Mouse (Mus musculus): Measurements from ENCODE around the gene Nbdy. TPM values are rescaled to one million over a fixed set of nuclear protein-coding genes. Genes with fewer than 3 reads are reported as not detected.

Gene Nbdy
- polyA plus RNA-seq (2016; fragmentation: Nextera tagmentation; extraction: Ambion mirVana), result 68.7 and 73.6 TPM in 2 replicates

DNA sequence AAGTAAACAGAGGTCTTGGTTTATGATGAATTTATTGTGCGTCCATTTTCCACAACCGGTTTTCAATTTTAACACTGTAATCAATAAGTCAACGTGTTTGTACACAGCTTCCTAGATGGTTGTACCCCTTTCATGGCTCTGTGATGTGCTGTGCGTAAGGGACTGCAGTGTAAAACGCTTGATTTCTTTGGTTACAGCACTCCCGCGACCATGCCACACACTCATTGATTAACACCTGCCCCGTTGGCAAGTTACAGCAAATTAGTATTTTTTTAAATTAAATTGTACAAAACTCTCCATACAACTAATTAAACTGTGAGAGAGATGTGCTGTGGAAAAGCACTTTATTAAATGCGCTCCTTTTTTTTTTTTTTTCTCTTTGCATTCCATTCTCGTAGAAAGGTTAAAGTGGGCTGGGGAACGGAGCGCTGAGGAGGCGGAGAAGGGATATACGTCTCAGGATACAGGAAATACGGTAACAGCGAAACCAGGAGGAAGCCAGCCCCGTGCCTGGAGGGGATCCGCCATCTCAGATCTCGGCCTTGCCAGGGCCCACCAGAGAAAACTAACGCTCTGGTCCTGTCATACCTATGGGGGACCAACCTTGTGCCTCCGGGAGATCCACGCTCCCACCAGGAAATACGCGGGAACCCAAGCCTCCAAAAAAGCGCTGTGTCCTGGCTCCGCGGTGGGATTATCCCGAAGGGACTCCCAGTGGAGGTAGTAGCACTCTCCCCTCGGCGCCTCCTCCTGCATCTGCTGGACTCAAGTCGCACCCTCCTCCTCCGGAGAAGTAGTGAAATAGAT is at the start of gene Nbdy:
Gene Nbdy, plus strand, starts transcription at position 481 of the 807 bp plus-strand sequence.
- Histone ChIP-seq H3K4me1 (replicated peaks) (no peaks in the 10 kb centered on the region), H3K27me3 (replicated peaks) (no peaks in the 10 kb centered on the region), H3K4me2 (peak within 1 kb of the TSS; percentile 64), H3K9me3 (replicated peaks) (no peaks in the 10 kb centered on the region), H3K9ac (peak within 1 kb of the TSS; percentile 74), H3K4me3 (peak within 1 kb of the TSS; percentile 65), H3K36me3 (no peaks in the 10 kb centered on the region), H3K27ac (ENCODE audit: poor library complexity, severe bottlenecking) (peak within 1 kb of the TSS; percentile 73; the same call in 1 of the 2 replicates)
- peak; percentile 83 for ATAC-seq (ENCODE audit: insufficient number of reproducible peaks, low FRiP score)
- 7% methylated on average over 32 of the region's 32 CpGs for WGBS

GRCm38 (mm10) chrX:153695782-153696395 is 27.5 kb upstream of the Nbdy start, which contains the start of gene Kctd12b:
Gene Kctd12b (minus strand): TSS chrX:153696391.
- H3K9me3 ChIP-seq (replicated peaks), result no peaks in the 10 kb centered on the region
- no peak for ATAC-seq (ENCODE audit: insufficient number of reproducible peaks, low FRiP score)
- peak within 1 kb of the TSS; percentile 46 for H3K4me3 ChIP-seq
- no peaks in the 10 kb centered on the region for H3K4me1 ChIP-seq (replicated peaks)
- no peaks in the 10 kb centered on the region for H3K36me3 ChIP-seq
- 25% methylated on average over 11 of the region's 11 CpGs for WGBS
- no peaks in the 10 kb centered on the region for H3K27me3 ChIP-seq (replicated peaks)
- peak within 1 kb of the TSS; percentile 51 for H3K27ac ChIP-seq (ENCODE audit: poor library complexity, severe bottlenecking)
- H3K4me2 ChIP-seq, result peak within 1 kb of the TSS; percentile 59
- peak within 1 kb of the TSS; percentile 40; the same call in 1 of the 2 replicates for H3K9ac ChIP-seq

DNA sequence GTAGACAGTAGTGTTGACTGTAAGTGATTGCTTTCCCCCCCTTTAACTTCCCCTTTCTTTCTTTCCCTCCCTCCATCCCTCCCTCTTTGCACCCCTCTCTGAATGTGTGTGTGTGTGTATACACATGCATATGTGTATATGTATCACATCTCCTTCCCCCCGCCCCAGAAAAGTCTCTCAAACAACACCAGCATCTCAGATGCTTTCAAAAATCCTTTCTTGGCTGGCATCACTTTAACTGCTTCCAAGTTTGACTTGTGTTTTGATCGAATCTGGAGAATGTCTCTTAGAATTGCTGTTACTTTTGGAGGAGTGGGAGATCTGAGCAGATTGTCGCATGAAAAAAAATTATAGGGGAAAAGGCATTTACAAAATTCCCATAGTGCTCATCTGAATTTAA is 22.9 kb upstream of the Nbdy start:
- no peak overlapping the region for H3K4me2 ChIP-seq
- H3K9me3 ChIP-seq (replicated peaks), result no peaks in the 10 kb centered on the region
- no peak for ATAC-seq (ENCODE audit: insufficient number of reproducible peaks, low FRiP score)
- H3K4me3 ChIP-seq, result no peak overlapping the region
- H3K4me1 ChIP-seq (replicated peaks), result no peaks in the 10 kb centered on the region
- WGBS, result 73% methylated on average over 3 of the region's 3 CpGs
- no peak overlapping the region for H3K27ac ChIP-seq (ENCODE audit: poor library complexity, severe bottlenecking)
- no peaks in the 10 kb centered on the region for H3K36me3 ChIP-seq
- no peaks in the 10 kb centered on the region for H3K27me3 ChIP-seq (replicated peaks)
- no peak overlapping the region for H3K9ac ChIP-seq

GRCm38 (mm10) chrX:153707735-153708134 is 15.7 kb upstream of the Nbdy start:
- no peak overlapping the region for H3K4me2 ChIP-seq

GRCm38 (mm10) chrX:153716716-153717115 is 6.7 kb upstream of the Nbdy start:
- no peak for ATAC-seq (ENCODE audit: insufficient number of reproducible peaks, low FRiP score)
- Histone ChIP-seq H3K27me3 (replicated peaks) (no peaks in the 10 kb centered on the region), H3K4me3 (no peak overlapping the region), H3K4me2 (no peak overlapping the region), H3K9me3 (replicated peaks) (no peaks in the 10 kb centered on the region), H3K9ac (no peak overlapping the region), H3K27ac (ENCODE audit: poor library complexity, severe bottlenecking) (no peak overlapping the region), H3K4me1 (replicated peaks) (no peaks in the 10 kb centered on the region), H3K36me3 (no peaks in the 10 kb centered on the region)
- WGBS, result 84% methylated on average over 2 of the region's 2 CpGs

More at GRCm38 (mm10) chrX:153707735-153708134, 15.7 kb upstream of the Nbdy start:
- no peaks in the 10 kb centered on the region for H3K27me3 ChIP-seq (replicated peaks)
- H3K4me1 ChIP-seq (replicated peaks), result no peaks in the 10 kb centered on the region
- ATAC-seq (ENCODE audit: insufficient number of reproducible peaks, low FRiP score), result no peak
- H3K36me3 ChIP-seq, result no peaks in the 10 kb centered on the region
- H3K4me3 ChIP-seq, result no peak overlapping the region
- no peaks in the 10 kb centered on the region for H3K9me3 ChIP-seq (replicated peaks)
- WGBS, result 28% methylated on average over 4 of the region's 4 CpGs
- H3K9ac ChIP-seq, result no peak overlapping the region
- no peak overlapping the region for H3K27ac ChIP-seq (ENCODE audit: poor library complexity, severe bottlenecking)

DNA sequence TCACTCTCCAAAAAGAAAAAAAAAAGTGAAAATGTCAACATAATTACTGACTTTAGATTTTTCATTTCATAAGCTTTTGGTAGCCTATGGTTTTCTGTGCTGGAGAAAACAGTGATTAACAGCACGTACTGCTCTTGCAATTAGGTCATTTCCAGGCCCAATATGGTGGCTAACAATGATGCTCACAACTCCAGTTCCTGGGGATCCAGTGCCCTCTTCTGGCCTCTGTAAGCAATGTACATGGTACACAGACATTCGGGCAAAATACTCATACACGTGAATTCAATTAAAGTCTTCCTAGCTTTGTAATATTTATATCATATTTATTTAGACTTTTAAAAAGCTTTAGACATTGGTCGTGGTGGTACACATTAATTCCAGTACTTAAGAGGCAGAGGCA is 3.8 kb upstream of the Nbdy start:
- no peak overlapping the region for H3K4me3 ChIP-seq
- no peak overlapping the region for H3K4me2 ChIP-seq
- no peaks in the 10 kb centered on the region for H3K9me3 ChIP-seq (replicated peaks)
- H3K27ac ChIP-seq (ENCODE audit: poor library complexity, severe bottlenecking), result no peak overlapping the region
- no peak overlapping the region for H3K9ac ChIP-seq
- WGBS, result 32% methylated on average over 4 of the region's 4 CpGs
- H3K36me3 ChIP-seq, result no peaks in the 10 kb centered on the region
- no peaks in the 10 kb centered on the region for H3K4me1 ChIP-seq (replicated peaks)
- no peak for ATAC-seq (ENCODE audit: insufficient number of reproducible peaks, low FRiP score)
- no peaks in the 10 kb centered on the region for H3K27me3 ChIP-seq (replicated peaks)

- Histone ChIP-seq H3K4me3 (peak overlapping the region; percentile 40), H3K4me2 (peak overlapping the region; percentile 64), H3K36me3 (no peaks in the 10 kb centered on the region), H3K4me1 (replicated peaks) (no peaks in the 10 kb centered on the region), H3K9ac (no peak overlapping the region), H3K27me3 (replicated peaks) (no peaks in the 10 kb centered on the region), H3K9me3 (replicated peaks) (no peaks in the 10 kb centered on the region), H3K27ac (ENCODE audit: poor library complexity, severe bottlenecking) (no peak overlapping the region)
- WGBS, result 42% methylated on average over 3 of the region's 3 CpGs
- ATAC-seq (ENCODE audit: insufficient number of reproducible peaks, low FRiP score), result no peak
Observed at GRCm38 (mm10) chrX:153724400-153724799, 1.0 kb downstream of the Nbdy start.

- Histone ChIP-seq H3K4me2 (no peak overlapping the region), H3K9me3 (replicated peaks) (no peaks in the 10 kb centered on the region), H3K27me3 (replicated peaks) (no peaks in the 10 kb centered on the region), H3K27ac (ENCODE audit: poor library complexity, severe bottlenecking) (no peak overlapping the region), H3K4me1 (replicated peaks) (no peaks in the 10 kb centered on the region), H3K9ac (no peak overlapping the region), H3K36me3 (peaks cover 19% of the 10 kb centered on the region), H3K4me3 (no peak overlapping the region)
- ATAC-seq (ENCODE audit: insufficient number of reproducible peaks, low FRiP score), result no peak
- WGBS, result 57% methylated on average over 4 of the region's 4 CpGs
Observed at GRCm38 (mm10) chrX:153735697-153736096, 12.3 kb downstream of the Nbdy start.

DNA sequence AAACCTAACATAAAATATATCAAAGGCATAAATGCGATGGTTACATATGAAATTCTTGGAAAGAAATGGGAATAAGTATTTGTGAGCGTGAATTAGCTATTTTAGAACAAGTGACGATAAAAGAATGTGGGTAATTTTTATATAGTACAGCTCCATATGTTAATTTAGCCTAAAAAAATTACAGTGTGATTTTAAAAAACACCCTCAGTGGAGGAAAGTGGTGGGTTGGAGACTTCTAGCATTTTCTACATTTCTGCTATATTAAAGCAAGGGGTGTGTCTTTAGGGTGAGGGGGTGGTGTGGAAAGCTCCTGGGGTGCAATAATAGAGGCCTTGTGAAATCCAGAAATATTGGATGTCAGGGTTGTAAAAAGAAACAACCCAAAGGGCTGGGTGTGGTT is 19.1 kb downstream of the Nbdy start:
- 84% methylated on average over 3 of the region's 3 CpGs for WGBS
- Histone ChIP-seq H3K4me1 (replicated peaks) (no peaks in the 10 kb centered on the region), H3K4me2 (no peak overlapping the region), H3K4me3 (no peak overlapping the region), H3K27ac (ENCODE audit: poor library complexity, severe bottlenecking) (no peak overlapping the region), H3K27me3 (replicated peaks) (no peaks in the 10 kb centered on the region), H3K9ac (no peak overlapping the region), H3K36me3 (peaks cover 4% of the 10 kb centered on the region; the same call in 1 of the 2 replicates), H3K9me3 (replicated peaks) (no peaks in the 10 kb centered on the region)
- no peak for ATAC-seq (ENCODE audit: insufficient number of reproducible peaks, low FRiP score)

DNA sequence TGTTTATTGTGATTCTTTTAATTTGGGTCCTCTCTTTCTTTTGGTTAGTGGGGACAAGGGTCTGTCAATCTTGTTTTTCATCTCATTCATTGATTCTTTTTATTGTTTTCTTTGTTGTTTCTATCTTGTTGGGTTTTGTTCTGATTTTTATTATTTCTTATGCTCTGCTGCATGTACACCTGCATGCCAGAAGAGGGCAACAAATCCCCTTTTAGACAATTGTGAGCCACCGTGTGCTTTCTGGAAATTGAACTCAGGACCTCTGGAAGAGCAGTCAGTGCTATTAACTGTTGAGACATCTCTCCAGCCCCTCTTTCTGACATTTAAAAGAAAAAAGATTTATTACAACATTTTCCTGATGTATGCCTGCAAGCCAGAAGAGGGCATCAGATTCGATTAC is 25.8 kb downstream of the Nbdy start:
- ATAC-seq (ENCODE audit: insufficient number of reproducible peaks, low FRiP score), result no peak
- WGBS, result 38% methylated on average over 2 of the region's 2 CpGs

More for the DNA sequence above, 25.8 kb downstream of the Nbdy start:
- no peaks in the 10 kb centered on the region for H3K27me3 ChIP-seq (replicated peaks)
- H3K9ac ChIP-seq, result no peak overlapping the region
- H3K36me3 ChIP-seq, result no peaks in the 10 kb centered on the region
- no peaks in the 10 kb centered on the region for H3K9me3 ChIP-seq (replicated peaks)
- no peaks in the 10 kb centered on the region for H3K4me1 ChIP-seq (replicated peaks)
- H3K4me3 ChIP-seq, result no peak overlapping the region
- no peak overlapping the region for H3K27ac ChIP-seq (ENCODE audit: poor library complexity, severe bottlenecking)
- no peak overlapping the region for H3K4me2 ChIP-seq
